In genomic region chr1:133854421-133855273, GRCm38 (mm10) we compare ENCODE assay signal across 8 mouse cellular contexts. TPM values are rescaled to one million over a fixed set of nuclear protein-coding genes. Genes with fewer than 3 reads are reported as not detected.
A peak's percentile ranks its signal among the peaks of the same experiment; 100 is the strongest.
DNase-seq lines count a peak whose midpoint lies in the region; ATAC-seq and TF ChIP-seq lines count a peak whose summit lies in the region.

No protein-coding gene starts in this region.

- ATAC-seq in granulocyte monocyte progenitor cell, adult 5-6 weeks (replicated peaks; ENCODE audit: poor library complexity, severe bottlenecking): peak; percentile 54
- peak; percentile 37; the same call in 1 of the 2 replicates for ATAC-seq in intestine, embryonic 15.5 days
- no peak for ATAC-seq in liver, postnatal 0 days

- peak overlapping the region; percentile 48 for H3K4me2 ChIP-seq in intestine, embryonic 15.5 days (replicated peaks)
- H3K4me2 ChIP-seq in liver, postnatal 0 days (ENCODE audit: low read depth, low read length): peak overlapping the region; percentile 64

- WGBS in intestine, embryonic 15.5 days: 11% methylated on average over 17 of the region's 17 CpGs
- 7% methylated on average over 17 of the region's 17 CpGs for WGBS in liver, postnatal 0 days (ENCODE audit: insufficient replicate concordance)
- 2% methylated on average over 17 of the region's 17 CpGs for WGBS in olfactory bulb, adult 2 months

- H3K4me3 ChIP-seq in intestine, embryonic 15.5 days (replicated peaks): peak overlapping the region; percentile 10; the same call in 1 of the 2 replicates
- peak overlapping the region; percentile 31; the same call in 1 of the 2 replicates for H3K4me3 ChIP-seq in liver, postnatal 0 days (ENCODE audit: low read depth, low read length)
- peak overlapping the region; percentile 19; the same call in 1 of the 2 replicates for H3K4me3 ChIP-seq in olfactory bulb, adult 2 months (ENCODE audit: insufficient read depth, low read depth, low read length)

- no peaks in the 10 kb centered on the region for H3K9me3 ChIP-seq in intestine, embryonic 15.5 days
- H3K9me3 ChIP-seq in liver, postnatal 0 days (ENCODE audit: low read length): no peaks in the 10 kb centered on the region

- peaks cover 12% of the 10 kb centered on the region for H3K4me1 ChIP-seq in intestine, embryonic 15.5 days (replicated peaks)
- peaks cover 15% of the 10 kb centered on the region for H3K4me1 ChIP-seq in liver, postnatal 0 days (ENCODE audit: insufficient read depth)
- peaks cover 36% of the 10 kb centered on the region for H3K4me1 ChIP-seq in olfactory bulb, adult 2 months (ENCODE audit: control insufficient read depth, insufficient read depth, low read length)

- no peak for TF ChIP-seq EP300 in liver, postnatal 0 days (IDR thresholded peaks at IDR 0.05; ENCODE audit: low read depth)

- H3K36me3 ChIP-seq in intestine, embryonic 15.5 days: no peaks in the 10 kb centered on the region
- H3K36me3 ChIP-seq in liver, postnatal 0 days (replicated peaks; ENCODE audit: insufficient read depth, low read length): no peaks in the 10 kb centered on the region

- no peak for TF ChIP-seq POLR2A in olfactory bulb, adult 2 months (IDR thresholded peaks at IDR 0.05; ENCODE audit: insufficient read depth, low read depth, low read length)

- TF ChIP-seq CTCF in liver, postnatal 0 days (IDR thresholded peaks at IDR 0.05; ENCODE audit: low read depth): no peak
- no peak for TF ChIP-seq CTCF in olfactory bulb, adult 2 months (IDR thresholded peaks at IDR 0.05; ENCODE audit: insufficient read depth, low read depth, low read length)

- DNase-seq in embryo, embryonic 10 days (ENCODE audit: low spot score): peak; percentile 55
- DNase-seq in embryo, embryonic 9.5 days (ENCODE audit: extremely low spot score): no peak
- DNase-seq in ZHBTc4 (ENCODE audit: low read depth, low spot score): peak; percentile 59
- no peak for DNase-seq in liver, postnatal 0 days
- no peak for DNase-seq in spleen, postnatal 14 days (ENCODE audit: low spot score in 2 of 2)

- H3K27ac ChIP-seq in intestine, embryonic 15.5 days: 0 out of 2 replicates have a peak overlapping the region, but pooled peaks have one; percentile 15
- no peak overlapping the region for H3K27ac ChIP-seq in liver, postnatal 0 days (ENCODE audit: low read depth)
- H3K27ac ChIP-seq in olfactory bulb, adult 2 months (ENCODE audit: insufficient read depth, low read depth, low read length): peak overlapping the region; percentile 84

- H3K27me3 ChIP-seq in intestine, embryonic 15.5 days (replicated peaks): no peaks in the 10 kb centered on the region
- H3K27me3 ChIP-seq in liver, postnatal 0 days (ENCODE audit: insufficient read depth, low read length): peaks cover 20% of the 10 kb centered on the region; the same call in 1 of the 2 replicates

- no peak overlapping the region for H3K9ac ChIP-seq in intestine, embryonic 15.5 days
- no peak overlapping the region for H3K9ac ChIP-seq in liver, postnatal 0 days (replicated peaks)

RNA-seq across cellular contexts. Expression of gene Optc, which starts 53.2 kb away (rescaled TPM):
- total RNA-seq in granulocyte monocyte progenitor cell, adult 5-6 weeks (2014; fragmentation: Nextera tagmentation): 1.2 TPM in 1 of 2 replicates, not detected in the other
- total RNA-seq in granulocyte monocyte progenitor cell, adult 5-6 weeks (2017): not detected in 2 replicates
- polyA plus RNA-seq in intestine, embryonic 15.5 days (2015; fragmentation: Nextera tagmentation; extraction: Ambion mirVana): 1.2 TPM in 2 replicates
- 0.11 and 0.14 TPM in 2 replicates for polyA plus RNA-seq in liver, postnatal 0 days (2015; fragmentation: Nextera tagmentation; extraction: Ambion mirVana)
- not detected in 2 replicates for polyA plus RNA-seq in olfactory bulb, adult 2 months (2012; ENCODE audit: insufficient read depth, insufficient read length, low replicate concordance, missing spikeins)

RNA-seq across cellular contexts. Expression of gene Atp2b4, which starts 53.8 kb away (rescaled TPM):
- total RNA-seq in granulocyte monocyte progenitor cell, adult 5-6 weeks (2014; fragmentation: Nextera tagmentation): 44.2 and 58.3 TPM in 2 replicates
- 27.1 and 32.1 TPM in 2 replicates for total RNA-seq in granulocyte monocyte progenitor cell, adult 5-6 weeks (2017)
- 18.2 and 19.9 TPM in 2 replicates for polyA plus RNA-seq in intestine, embryonic 15.5 days (2015; fragmentation: Nextera tagmentation; extraction: Ambion mirVana)
- polyA plus RNA-seq in liver, postnatal 0 days (2015; fragmentation: Nextera tagmentation; extraction: Ambion mirVana): 6.6 and 9.9 TPM in 2 replicates
- polyA plus RNA-seq in olfactory bulb, adult 2 months (2012; ENCODE audit: insufficient read depth, insufficient read length, low replicate concordance, missing spikeins): 167 TPM in 1 of 2 replicates, not detected in the other

Comparison
In these comparisons a context has a peak if more than half of its experiments do, and no peak if none do; other contexts are left out.
1. DNase-seq: peak in embryo, embryonic 10 days (single experiment) and ZHBTc4 (single experiment); none in embryo, embryonic 9.5 days (single experiment), liver, postnatal 0 days (single experiment) and spleen, postnatal 14 days (0 of 2).
2. Peak in every context shown above with its lines, with median percentiles within 50 percentile points of each other: H3K4me3 ChIP-seq.